Mouse (Mus musculus): ENCODE measurements around the gene Vps52. TPM values are rescaled to one million over a fixed set of nuclear protein-coding genes. Genes with fewer than 3 reads are reported as not detected.

Gene Vps52
- 10 to 100 TPM; 73.4 to 74.6 TPM for total RNA-seq (2023)

GRCm38 (mm10) chr17:33955555-33956214, at the start of gene Vps52, which contains the start of gene Rps18:
TSS of gene Vps52 (plus strand) at chr17:33955812.
TSS of gene Rps18 (minus strand) at chr17:33956001.

DNA sequence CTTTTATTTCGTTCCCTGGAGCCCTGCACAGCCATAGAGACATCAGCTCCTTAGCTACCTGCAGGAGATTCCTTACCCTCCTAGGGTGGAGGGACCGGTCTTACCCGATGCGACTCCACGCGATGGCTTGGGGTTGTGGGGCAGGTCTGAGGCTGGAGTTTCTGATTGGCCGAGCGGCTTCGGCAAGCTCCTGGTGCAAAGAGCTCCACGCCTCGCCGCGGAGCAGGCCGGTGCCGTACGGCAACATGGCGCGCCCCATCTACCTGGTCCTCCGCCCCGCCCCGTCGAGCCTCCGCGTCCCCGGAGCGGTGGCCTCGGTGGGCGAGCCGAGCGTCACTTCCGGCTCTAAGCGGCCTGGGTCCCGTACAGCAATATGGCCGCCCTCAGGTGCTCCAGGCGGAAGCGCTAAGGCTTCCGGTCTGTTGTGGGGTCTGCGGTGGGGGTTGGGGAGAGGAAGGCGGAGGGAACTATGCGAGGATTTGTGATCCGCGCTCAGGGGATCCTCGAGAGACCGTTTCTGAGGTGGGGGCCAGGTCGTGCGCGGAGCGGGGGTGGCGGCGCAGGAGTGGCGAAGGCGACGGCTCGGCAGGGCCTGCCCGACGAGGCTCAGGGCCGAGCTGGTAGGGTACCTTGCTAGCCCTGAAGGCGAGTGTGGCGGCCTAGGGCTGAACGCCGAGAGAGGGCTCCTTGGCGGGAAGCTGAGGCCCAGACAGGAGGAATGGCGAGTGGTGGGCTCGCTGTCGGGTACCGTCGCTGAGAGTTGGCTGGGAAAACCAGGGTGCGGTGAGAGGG, 46.3 kb upstream of the Vps52 start, which contains the start of gene Daxx:
Gene Daxx (plus strand): TSS at position 338 of the 792 bp plus-strand sequence.

GRCm38 (mm10) chr17:33915671-33916250, 39.9 kb upstream of the Vps52 start, which contains the start of the genes Tapbp and Zbtb22:
TSS of gene Tapbp (plus strand) at chr17:33915899.
TSS of gene Zbtb22 (plus strand) at chr17:33915904.

DNA sequence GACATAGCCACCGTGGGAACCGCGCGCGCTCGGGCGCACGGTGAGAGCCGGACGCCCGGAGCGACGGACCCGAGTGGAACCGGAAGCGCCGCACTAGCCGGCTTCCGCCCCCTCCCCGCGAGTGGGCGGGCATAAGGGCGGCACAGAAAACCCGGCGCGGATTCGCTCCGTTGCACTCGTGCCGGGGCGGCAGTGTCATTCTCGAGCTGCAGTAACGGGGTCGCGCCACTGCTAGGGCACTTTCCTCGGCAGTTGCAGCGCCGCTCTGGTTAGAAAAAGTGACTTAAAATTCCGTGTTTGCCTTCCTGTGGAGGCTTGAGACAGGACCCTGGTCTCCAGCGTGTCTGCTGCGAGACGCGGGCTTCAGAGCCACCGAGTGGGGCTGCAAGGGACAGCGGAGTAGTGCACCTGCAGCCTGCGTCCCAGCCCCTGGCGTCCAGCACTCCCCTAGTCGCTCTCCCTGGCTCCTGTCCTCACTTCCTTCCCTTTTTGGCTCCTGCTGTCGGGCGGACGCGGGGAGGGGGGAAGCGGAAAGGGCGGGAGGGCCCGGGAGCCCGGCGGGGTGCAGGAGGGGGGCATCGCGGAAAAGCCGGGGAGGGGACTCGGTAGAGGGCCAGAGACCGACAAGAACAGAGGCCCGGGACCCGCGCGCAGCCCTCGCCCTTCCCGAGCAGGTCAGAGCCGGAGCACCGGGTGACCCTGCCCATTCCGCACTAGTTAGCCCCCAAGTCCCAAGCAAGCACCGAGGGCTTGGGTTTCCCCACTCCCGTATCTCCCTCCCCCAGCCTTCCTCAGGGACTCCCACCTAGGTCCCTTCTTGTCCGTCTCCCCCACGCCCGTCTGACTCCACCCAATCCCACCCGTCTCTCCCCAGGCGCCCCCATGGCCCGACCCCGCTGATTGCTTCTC, 26.0 kb upstream of the Vps52 start, which contains the start of gene Rgl2:
Gene Rgl2 (plus strand): TSS at position 173 of the 909 bp plus-strand sequence.

DNA sequence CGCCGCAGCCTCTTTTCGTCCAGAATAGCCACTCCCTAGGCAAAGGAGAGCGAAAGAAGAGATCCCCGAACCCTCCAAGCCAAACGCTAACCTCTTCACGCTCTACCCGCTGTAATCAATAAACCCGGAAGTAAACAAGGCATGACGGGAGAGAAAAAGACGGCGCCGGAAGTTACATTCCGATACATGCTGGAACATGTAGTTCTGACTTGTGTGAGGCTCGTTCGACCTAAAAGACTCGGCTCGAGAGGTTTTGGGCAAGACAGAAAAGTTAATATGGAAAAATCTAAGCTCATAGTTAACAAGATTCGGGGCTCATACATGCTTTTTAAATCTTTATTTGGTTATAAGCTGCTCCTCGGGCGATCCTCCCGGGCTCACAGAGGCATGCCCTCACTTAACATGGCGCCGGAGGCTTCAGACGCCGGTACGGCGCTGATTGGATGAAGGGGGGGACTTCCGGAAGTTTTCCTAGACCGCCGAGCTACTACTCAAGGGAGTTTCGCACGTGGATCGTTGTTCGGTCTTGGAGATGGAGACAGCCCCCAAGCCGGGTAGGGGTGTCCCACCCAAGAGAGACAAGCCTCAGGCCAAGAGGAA, 15.3 kb upstream of the Vps52 start, which contains the start of the genes Pfdn6 and Wdr46:
Gene Pfdn6 (minus strand): TSS at position 138 of the 600 bp plus-strand sequence.
Gene Wdr46 (plus strand): TSS at position 455 of the 600 bp plus-strand sequence.

GRCm38 (mm10) chr17:33951021-33951946, 4.3 kb upstream of the Vps52 start, which contains the start of gene B3galt4:
TSS of gene B3galt4 (minus strand) at chr17:33951488.

DNA sequence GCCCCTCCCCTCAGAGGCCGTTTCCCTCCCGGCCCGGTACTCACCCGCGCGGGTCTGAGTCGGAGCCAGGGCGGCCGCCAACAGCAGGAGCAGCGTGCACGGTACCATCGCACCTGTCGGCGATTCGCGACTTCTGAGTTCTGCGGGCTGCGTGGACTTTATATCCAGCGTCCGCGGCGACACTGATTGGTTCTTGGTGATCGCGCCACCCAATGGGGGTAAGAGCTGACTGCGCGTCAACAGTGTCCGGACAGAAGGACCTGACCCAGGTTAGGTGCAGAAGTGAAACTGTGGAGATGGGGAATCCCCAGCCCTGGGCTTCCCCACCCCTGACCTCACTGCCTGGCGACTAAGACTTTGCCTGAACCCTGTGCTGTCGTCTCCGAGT, 44.5 kb downstream of the Vps52 start, which contains the start of gene H2-K1:
Gene H2-K1 (minus strand): TSS at position 198 of the 388 bp plus-strand sequence.

Other genes starting within 250 kb of the Vps52 start
- gene March2, start 237.1 kb upstream of the Vps52 start, total RNA-seq (2023), result 10 to 100 TPM; 54.0 to 58.5 TPM
- 100 to 1,000 TPM; 184 to 198 TPM for gene Rab11b, start 195.3 kb upstream of the Vps52 start, total RNA-seq (2023)
- gene Angptl4, start 174.0 kb upstream of the Vps52 start, total RNA-seq (2023), result 1 to 10 TPM in 1 of 2 experiments, under 1 TPM in 1; 0.86 to 1.5 TPM
- gene Kank3, start 145.3 kb upstream of the Vps52 start, total RNA-seq (2023), result 1 to 10 TPM; 1.2 TPM
- 1,000 to 10,000 TPM; 4,788 to 5,322 TPM for gene Rps28, start 131.2 kb upstream of the Vps52 start, total RNA-seq (2023)
- 100 to 1,000 TPM; 126 to 127 TPM for gene Ndufa7, start 131.2 kb upstream of the Vps52 start, total RNA-seq (2023)
- gene Cd320, start 112.7 kb upstream of the Vps52 start, total RNA-seq (2023), result 10 to 100 TPM in 1 of 2 experiments, 1 to 10 TPM in 1; 8.5 to 10.7 TPM
- not detected for gene Gm7029, start 82.0 kb upstream of the Vps52 start, total RNA-seq (2023)
- gene Kifc1, start 65.2 kb upstream of the Vps52 start, total RNA-seq (2023), result 10 to 100 TPM in 1 of 2 experiments, 1 to 10 TPM in 1; 10.0 to 11.2 TPM
- under 1 TPM in 1 of 2 experiments, not detected in 1; 0.96 TPM for gene Platr17, start 50.7 kb upstream of the Vps52 start, total RNA-seq (2023)
- 10 to 100 TPM; 71.8 to 76.6 TPM for gene Daxx, start 46.4 kb upstream of the Vps52 start, total RNA-seq (2023)
- 100 to 1,000 TPM; 407 to 437 TPM for gene Tapbp, start 39.9 kb upstream of the Vps52 start, total RNA-seq (2023)
- gene Zbtb22, start 39.9 kb upstream of the Vps52 start, total RNA-seq (2023), result 10 to 100 TPM; 33.0 to 33.9 TPM
- gene Rgl2, start 26.3 kb upstream of the Vps52 start, total RNA-seq (2023), result 100 to 1,000 TPM; 153 to 181 TPM
- gene Pfdn6, start 15.5 kb upstream of the Vps52 start, total RNA-seq (2023), result 10 to 100 TPM; 65.1 to 71.1 TPM
- gene Wdr46, start 15.2 kb upstream of the Vps52 start, total RNA-seq (2023), result 10 to 100 TPM; 67.6 to 67.7 TPM
- gene B3galt4, start 4.3 kb upstream of the Vps52 start, total RNA-seq (2023), result 10 to 100 TPM; 14.1 to 16.0 TPM
- gene Rps18, start 189 bp downstream of the Vps52 start, total RNA-seq (2023), result 1,000 to 10,000 TPM; 2,139 to 2,167 TPM
- gene H2-K1, start 44.5 kb downstream of the Vps52 start, total RNA-seq (2023), result 1,000 to 10,000 TPM; 5,234 to 5,289 TPM
- 10 to 100 TPM; 30.4 to 30.6 TPM for gene Ring1, start 68.9 kb downstream of the Vps52 start, total RNA-seq (2023)
- 100 to 1,000 TPM; 117 to 150 TPM for gene H2-Ke6, start 72.2 kb downstream of the Vps52 start, total RNA-seq (2023)
- gene Slc39a7, start 75.9 kb downstream of the Vps52 start, total RNA-seq (2023), result 100 to 1,000 TPM; 100 to 103 TPM
- 100 to 1,000 TPM; 114 to 115 TPM for gene Rxrb, start 76.0 kb downstream of the Vps52 start, total RNA-seq (2023)
- gene Col11a2, start 83.6 kb downstream of the Vps52 start, total RNA-seq (2023), result 10 to 100 TPM; 19.8 to 27.5 TPM
- gene H2-Oa, start 136.5 kb downstream of the Vps52 start, total RNA-seq (2023), result 1 to 10 TPM; 6.9 to 9.5 TPM
- 10 to 100 TPM; 25.1 to 25.8 TPM for gene H2-DMa, start 163.7 kb downstream of the Vps52 start, total RNA-seq (2023)
- gene Brd2, start 166.8 kb downstream of the Vps52 start, total RNA-seq (2023), result 100 to 1,000 TPM; 303 to 376 TPM
- 1 to 10 TPM; 2.3 to 8.6 TPM for gene H2-DMb2, start 187.5 kb downstream of the Vps52 start, total RNA-seq (2023)
- gene H2-DMb1, start 197.3 kb downstream of the Vps52 start, total RNA-seq (2023), result 1 to 10 TPM; 3.1 to 5.9 TPM
- 100 to 1,000 TPM; 187 to 213 TPM for gene Tap1, start 231.7 kb downstream of the Vps52 start, total RNA-seq (2023)
- gene Psmb9, start 232.0 kb downstream of the Vps52 start, total RNA-seq (2023), result 100 to 1,000 TPM; 130 to 159 TPM
- 100 to 1,000 TPM; 281 to 304 TPM for gene Psmb8, start 241.9 kb downstream of the Vps52 start, total RNA-seq (2023)
- 100 to 1,000 TPM; 165 to 199 TPM for gene Tap2, start 247.7 kb downstream of the Vps52 start, total RNA-seq (2023)